ENCODE assay signal across 15 mouse cellular contexts in the genomic region with DNA sequence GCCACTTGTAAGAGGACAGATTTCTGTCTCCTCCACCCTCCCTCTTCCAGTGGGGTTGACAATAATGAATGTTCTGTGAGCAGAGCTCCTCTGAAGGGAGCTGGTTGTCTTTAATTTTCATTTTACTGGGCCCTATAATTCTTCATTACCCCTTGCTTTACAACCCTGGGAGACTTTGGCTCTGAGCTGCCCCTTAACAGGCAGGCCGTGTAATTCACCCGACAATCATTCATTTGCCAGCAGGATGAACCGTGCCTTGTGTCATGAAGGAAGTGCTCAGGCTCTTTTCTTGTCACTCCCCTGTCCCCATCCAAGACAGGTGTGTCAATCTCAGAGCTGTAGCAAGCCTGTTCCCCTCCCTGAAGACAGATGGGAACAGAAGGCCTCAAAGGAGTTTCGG. TPM values are rescaled to one million over a fixed set of nuclear protein-coding genes. Genes with fewer than 3 reads are reported as not detected.
DNase-seq lines count a peak whose midpoint lies in the region; ATAC-seq and TF ChIP-seq lines count a peak whose summit lies in the region.
"Had no signal": no experiment of that assay in that cellular context is flagged by ENCODE, and none has a peak within 500 bp of the region (broad histone marks: within the 10 kb centered on the region; RNA-seq: fewer than 3 reads in every experiment).

No protein-coding gene starts in this region.

- H3K4me3 ChIP-seq in midbrain, embryonic 12.5 days, result no peak overlapping the region
- H3K4me3 ChIP-seq in midbrain, embryonic 15.5 days, result no peak overlapping the region
- no peak overlapping the region for H3K4me3 ChIP-seq in hindbrain, embryonic 16.5 days (ENCODE audit: low read length)
- no peak overlapping the region for H3K4me3 ChIP-seq in neural tube, embryonic 13.5 days
- H3K4me3 ChIP-seq: embryonic facial prominence, embryonic 15.5 days; erythroblast, embryonic 14.5 days; forebrain, embryonic 10.5 days; gastrocnemius, adult 2 months; heart, embryonic 12.5 days had no signal

- H3K9me3 ChIP-seq in midbrain, embryonic 12.5 days, result no peaks in the 10 kb centered on the region
- H3K9me3 ChIP-seq in midbrain, embryonic 15.5 days, result no peaks in the 10 kb centered on the region
- H3K9me3 ChIP-seq in hindbrain, embryonic 16.5 days (ENCODE audit: control insufficient read depth, low read length), result no peaks in the 10 kb centered on the region
- no peaks in the 10 kb centered on the region for H3K9me3 ChIP-seq in neural tube, embryonic 13.5 days
- H3K9me3 ChIP-seq: embryonic facial prominence, embryonic 15.5 days; forebrain, embryonic 10.5 days; heart, embryonic 12.5 days had no signal

- no peak overlapping the region for H3K27ac ChIP-seq in midbrain, embryonic 12.5 days (replicated peaks)
- no peak overlapping the region; the same call in 1 of the 2 replicates for H3K27ac ChIP-seq in midbrain, embryonic 15.5 days
- peak overlapping the region; percentile 51 for H3K27ac ChIP-seq in hindbrain, embryonic 16.5 days (ENCODE audit: low read depth, low read length)
- peak overlapping the region; percentile 73 for H3K27ac ChIP-seq in neural tube, embryonic 13.5 days (replicated peaks)
- H3K27ac ChIP-seq: embryonic facial prominence, embryonic 15.5 days; forebrain, embryonic 10.5 days; gastrocnemius, adult 2 months had no signal

- H3K4me2 ChIP-seq in midbrain, embryonic 12.5 days (replicated peaks), result peak overlapping the region; percentile 30; the same call in 1 of the 2 replicates
- H3K4me2 ChIP-seq in midbrain, embryonic 15.5 days, result no peak overlapping the region; the same call in 1 of the 2 replicates
- H3K4me2 ChIP-seq in hindbrain, embryonic 16.5 days (ENCODE audit: low read length), result peak overlapping the region; percentile 53
- H3K4me2 ChIP-seq in neural tube, embryonic 13.5 days, result peak overlapping the region; percentile 49
- H3K4me2 ChIP-seq: embryonic facial prominence, embryonic 15.5 days; heart, embryonic 12.5 days had no signal

- H3K36me3 ChIP-seq in midbrain, embryonic 12.5 days, result no peaks in the 10 kb centered on the region
- no peaks in the 10 kb centered on the region for H3K36me3 ChIP-seq in midbrain, embryonic 15.5 days (replicated peaks)
- no peaks in the 10 kb centered on the region for H3K36me3 ChIP-seq in hindbrain, embryonic 16.5 days (ENCODE audit: control insufficient read depth, insufficient read depth, low read length)
- H3K36me3 ChIP-seq in neural tube, embryonic 13.5 days, result no peaks in the 10 kb centered on the region
- H3K36me3 ChIP-seq: embryonic facial prominence, embryonic 15.5 days; forebrain, embryonic 10.5 days; heart, embryonic 12.5 days had no signal

- DNase-seq in brain, embryonic 14.5 days (ENCODE audit: low read depth), result peak; percentile 25
- no peak for DNase-seq in spleen, postnatal 36 days (ENCODE audit: low spot score in 2 of 2)
- no peak for DNase-seq in ovary, postnatal 36 days (ENCODE audit: low spot score)
- DNase-seq: embryo, embryonic 11 days; gastrocnemius, postnatal 25 days had no signal

- H3K4me1 ChIP-seq in midbrain, embryonic 12.5 days, result peaks cover 17% of the 10 kb centered on the region
- peaks cover 14% of the 10 kb centered on the region for H3K4me1 ChIP-seq in midbrain, embryonic 15.5 days
- H3K4me1 ChIP-seq in hindbrain, embryonic 16.5 days (ENCODE audit: control insufficient read depth, insufficient read depth, low read depth, low read length), result peaks cover 18% of the 10 kb centered on the region
- peaks cover 36% of the 10 kb centered on the region for H3K4me1 ChIP-seq in neural tube, embryonic 13.5 days (replicated peaks)
- H3K4me1 ChIP-seq: heart, embryonic 12.5 days had no signal

- no peak overlapping the region for H3K9ac ChIP-seq in midbrain, embryonic 12.5 days (replicated peaks)
- H3K9ac ChIP-seq in midbrain, embryonic 15.5 days, result no peak overlapping the region
- 0 out of 2 replicates have a peak overlapping the region, but pooled peaks have one; percentile 53 for H3K9ac ChIP-seq in hindbrain, embryonic 16.5 days (ENCODE audit: low read depth, low read length)
- H3K9ac ChIP-seq in neural tube, embryonic 13.5 days, result peak overlapping the region; percentile 12; the same call in 1 of the 2 replicates
- H3K9ac ChIP-seq: embryonic facial prominence, embryonic 15.5 days; heart, embryonic 12.5 days had no signal

- WGBS in midbrain, embryonic 12.5 days, result 45% methylated on average over 4 of the region's 4 CpGs
- WGBS in midbrain, embryonic 15.5 days, result 35% methylated on average over 4 of the region's 4 CpGs
- 28% methylated on average over 4 of the region's 4 CpGs for WGBS in hindbrain, embryonic 16.5 days
- 17% methylated on average over 4 of the region's 4 CpGs for WGBS in neural tube, embryonic 13.5 days

- no peak for TF ChIP-seq CTCF in brain, embryonic 14.5 days (IDR thresholded peaks at IDR 0.05; ENCODE audit: borderline replicate concordance, extremely low read depth, insufficient read depth, insufficient read length)

- H3K27me3 ChIP-seq in midbrain, embryonic 12.5 days, result peaks cover 21% of the 10 kb centered on the region
- no peaks in the 10 kb centered on the region for H3K27me3 ChIP-seq in midbrain, embryonic 15.5 days (replicated peaks)
- H3K27me3 ChIP-seq in hindbrain, embryonic 16.5 days (replicated peaks; ENCODE audit: control insufficient read depth, insufficient read depth, low read length), result no peaks in the 10 kb centered on the region
- peaks cover 22% of the 10 kb centered on the region for H3K27me3 ChIP-seq in neural tube, embryonic 13.5 days

- no peak for TF ChIP-seq POLR2A in brain, embryonic 14.5 days (IDR thresholded peaks at IDR 0.05; ENCODE audit: borderline replicate concordance, extremely low read depth, insufficient read depth, insufficient read length, poor library complexity, severe bottlenecking)

- ATAC-seq in midbrain, embryonic 12.5 days (ENCODE audit: low FRiP score, low read depth), result no peak
- ATAC-seq in midbrain, embryonic 15.5 days (replicated peaks), result no peak
- no peak for ATAC-seq in hindbrain, embryonic 16.5 days
- peak; percentile 37 for ATAC-seq in neural tube, embryonic 13.5 days (ENCODE audit: low read depth)
- ATAC-seq: forebrain, embryonic 14.5 days had no signal

RNA-seq across cellular contexts. Expression of a gene that starts 18.1 kb away (rescaled TPM):
- polyA plus RNA-seq in midbrain, embryonic 12.5 days (2016; fragmentation: Nextera tagmentation; extraction: Ambion mirVana), result 26.3 and 27.1 TPM in 2 replicates
- 61.5 and 68.6 TPM in 2 replicates for polyA plus RNA-seq in midbrain, embryonic 15.5 days (2015; fragmentation: Nextera tagmentation; extraction: Ambion mirVana)
- 117 and 152 TPM in 2 replicates for polyA plus RNA-seq in brain, embryonic 14.5 days (2012; rRNA removed)
- 46.0 and 48.2 TPM in 2 replicates for polyA plus RNA-seq in hindbrain, embryonic 16.5 days (2015; fragmentation: Nextera tagmentation; extraction: Ambion mirVana)
- 39.1 and 43.2 TPM in 2 replicates for polyA plus RNA-seq in neural tube, embryonic 13.5 days (2015; fragmentation: Nextera tagmentation; extraction: Ambion mirVana)
- polyA plus RNA-seq: erythroblast, embryonic 14.5 days had no signal

Comparison
In these comparisons a context has a peak if more than half of its experiments do, and no peak if none do; other contexts are left out.
1. H3K27ac ChIP-seq: peak in hindbrain, embryonic 16.5 days (single experiment) and neural tube, embryonic 13.5 days (single experiment); none in midbrain, embryonic 12.5 days (single experiment) and midbrain, embryonic 15.5 days (single experiment).
2. H3K9ac ChIP-seq: peak in hindbrain, embryonic 16.5 days (single experiment) and neural tube, embryonic 13.5 days (single experiment); none in midbrain, embryonic 12.5 days (single experiment) and midbrain, embryonic 15.5 days (single experiment).